Comparison of ENCODE assay signal across 29 mouse cellular contexts in genomic region chr3:123575758-123576157, GRCm38 (mm10).
DNase-seq lines count a peak whose midpoint lies in the region; ATAC-seq lines count a peak whose summit lies in the region.
"Had no signal": no experiment of that assay in that cellular context is flagged by ENCODE, and none has a peak within 500 bp of the region (broad histone marks: within the 10 kb centered on the region; RNA-seq: fewer than 3 reads in every experiment).

No protein-coding gene starts in this region.

- peaks cover 18% of the 10 kb centered on the region for H3K4me1 ChIP-seq in erythroblast, embryonic 14.5 days (ENCODE audit: control insufficient read depth)
- peaks cover 19% of the 10 kb centered on the region for H3K4me1 ChIP-seq in liver, embryonic 15.5 days (replicated peaks)
- no peaks in the 10 kb centered on the region for H3K4me1 ChIP-seq in midbrain, embryonic 11.5 days (ENCODE audit: control insufficient read depth, insufficient read depth, low read length)
- H3K4me1 ChIP-seq: heart, embryonic 13.5 days; hindbrain, embryonic 10.5 days; hindbrain, embryonic 15.5 days; kidney, embryonic 15.5 days; neural tube, embryonic 15.5 days had no signal

- H3K9me3 ChIP-seq in erythroblast, embryonic 14.5 days (ENCODE audit: control insufficient read depth, low read length) = peaks cover 9% of the 10 kb centered on the region
- H3K9me3 ChIP-seq in liver, embryonic 15.5 days (replicated peaks) = no peaks in the 10 kb centered on the region
- H3K9me3 ChIP-seq in midbrain, embryonic 11.5 days (ENCODE audit: control insufficient read depth, low read length) = no peaks in the 10 kb centered on the region
- H3K9me3 ChIP-seq: heart, embryonic 13.5 days; hindbrain, embryonic 10.5 days; hindbrain, embryonic 15.5 days; kidney, embryonic 15.5 days; neural tube, embryonic 15.5 days had no signal

- peak overlapping the region; percentile 83 for H3K27ac ChIP-seq in liver, embryonic 15.5 days (replicated peaks)
- H3K27ac ChIP-seq in midbrain, embryonic 11.5 days (ENCODE audit: low read depth, low read length) = no peak overlapping the region
- H3K27ac ChIP-seq: heart, embryonic 13.5 days; hindbrain, embryonic 10.5 days; hindbrain, embryonic 15.5 days; kidney, embryonic 15.5 days; layer of hippocampus, adult 2 months; neural tube, embryonic 15.5 days had no signal

- H3K4me3 ChIP-seq in erythroblast, embryonic 14.5 days (replicated peaks) = peak overlapping the region; percentile 22
- no peak overlapping the region for H3K4me3 ChIP-seq in liver, embryonic 15.5 days (replicated peaks)
- no peak overlapping the region for H3K4me3 ChIP-seq in midbrain, embryonic 11.5 days (ENCODE audit: low read depth, low read length)
- H3K4me3 ChIP-seq: heart, embryonic 13.5 days; hindbrain, embryonic 10.5 days; hindbrain, embryonic 15.5 days; kidney, embryonic 15.5 days; layer of hippocampus, adult 2 months; neural tube, embryonic 15.5 days had no signal

- no peaks in the 10 kb centered on the region; the same call in 1 of the 2 replicates for H3K36me3 ChIP-seq in erythroblast, embryonic 14.5 days (ENCODE audit: control insufficient read depth)
- H3K36me3 ChIP-seq in liver, embryonic 15.5 days (replicated peaks) = no peaks in the 10 kb centered on the region
- H3K36me3 ChIP-seq in midbrain, embryonic 11.5 days (ENCODE audit: control insufficient read depth, insufficient read depth, low read length) = no peaks in the 10 kb centered on the region
- H3K36me3 ChIP-seq: heart, embryonic 13.5 days; hindbrain, embryonic 10.5 days; hindbrain, embryonic 15.5 days; kidney, embryonic 15.5 days; neural tube, embryonic 15.5 days had no signal

- no peaks in the 10 kb centered on the region for H3K27me3 ChIP-seq in erythroblast, embryonic 14.5 days (ENCODE audit: control insufficient read depth)
- no peaks in the 10 kb centered on the region for H3K27me3 ChIP-seq in liver, embryonic 15.5 days
- no peaks in the 10 kb centered on the region for H3K27me3 ChIP-seq in midbrain, embryonic 11.5 days (ENCODE audit: control insufficient read depth, insufficient read depth, low read length)
- H3K27me3 ChIP-seq: heart, embryonic 13.5 days; hindbrain, embryonic 15.5 days; kidney, embryonic 15.5 days; neural tube, embryonic 15.5 days had no signal

- no peak overlapping the region for H3K9ac ChIP-seq in liver, embryonic 15.5 days
- no peak overlapping the region for H3K9ac ChIP-seq in midbrain, embryonic 11.5 days (ENCODE audit: low read length)
- H3K9ac ChIP-seq: heart, embryonic 13.5 days; hindbrain, embryonic 15.5 days; kidney, embryonic 15.5 days; lung, embryonic 14.5 days; neural tube, embryonic 15.5 days had no signal

- peak overlapping the region; percentile 40 for H3K4me2 ChIP-seq in liver, embryonic 15.5 days
- no peak overlapping the region for H3K4me2 ChIP-seq in midbrain, embryonic 11.5 days
- H3K4me2 ChIP-seq: heart, embryonic 13.5 days; hindbrain, embryonic 15.5 days; kidney, embryonic 15.5 days; lung, embryonic 14.5 days; neural tube, embryonic 15.5 days had no signal

- DNase-seq in 416B (ENCODE audit: low read depth) (peak; percentile 26), MEL-GATA-1-ER (ENCODE audit: extremely low read depth, low read depth) (peak; percentile 72)
- no peak for DNase-seq in midbrain, embryonic 11.5 days (ENCODE audit: low spot score, missing footprints)
- DNase-seq in urinary bladder, adult 2 months (ENCODE audit: low spot score) = no peak
- DNase-seq in cerebellum, postnatal 10 days = no peak
- no peak for DNase-seq in left cerebral cortex, adult 18-20 months (ENCODE audit: low spot score in 2 of 2)
- DNase-seq: adrenal gland, postnatal 10 days; B cell, adult 2 months; cerebellum, adult 11-12 months; cerebellum, postnatal 25 days; heart, postnatal 10 days; kidney, adult 18-20 months; kidney, postnatal 25 days; left cerebral cortex, postnatal 4 days; lung, embryonic 14.5 days; lung, postnatal 14 days; right cerebral cortex, postnatal 25 days; thymus, adult 18-20 months; thymus, postnatal 36 days had no signal

- peak; percentile 90 for ATAC-seq in liver, embryonic 15.5 days (ENCODE audit: insufficient read depth)
- ATAC-seq in midbrain, embryonic 11.5 days (ENCODE audit: low FRiP score) = no peak
- ATAC-seq: forebrain, embryonic 16.5 days; inflammation-experienced regulatory T-cells, adult 6 months had no signal

- WGBS in liver, embryonic 15.5 days (ENCODE audit: insufficient replicate concordance) = 31% methylated on average over 2 of the region's 2 CpGs
- WGBS in midbrain, embryonic 11.5 days = 87% methylated on average over 2 of the region's 2 CpGs

Comparison
In these comparisons a context has a peak if more than half of its experiments do, and no peak if none do; other contexts are left out.
1. DNase-seq: peak in 416B (single experiment) and MEL-GATA-1-ER (single experiment); none in midbrain, embryonic 11.5 days (single experiment), urinary bladder, adult 2 months (single experiment), cerebellum, postnatal 10 days (0 of 2) and left cerebral cortex, adult 18-20 months (0 of 2).